Mouse (Mus musculus) G1E (cell line): ENCODE data around the gene Sh3rf1.

Experiments used
- GATA1 ChIP-seq: IDR thresholded peaks from 2 replicates; pipeline ENCODE4 v1.6.1; 2012; ENCODE audit warnings: borderline replicate concordance, low read length, inconsistent platforms, mixed read lengths
- TAL1 ChIP-seq: conservative IDR thresholded peaks from 2 replicates; pipeline ENCODE4 v1.6.1; 2012; ENCODE audit warnings: low read depth, low read length, inconsistent platforms, mixed read lengths

GRCm38 (mm10) chr8:61260530-61260929, 36.9 kb downstream of the Sh3rf1 start:
- TF ChIP-seq TAL1 = no peak
- no peak for TF ChIP-seq GATA1
